Comparison of ENCODE assay signal across 22 mouse cellular contexts in genomic region chr8:71474344-71474743, GRCm38 (mm10).
"Had no signal": no experiment of that assay in that cellular context is flagged by ENCODE, and none has a peak within 500 bp of the region (broad histone marks: within the 10 kb centered on the region; RNA-seq: fewer than 3 reads in every experiment).

No protein-coding gene starts in this region.

- H3K9ac ChIP-seq: heart, embryonic 12.5 days; hindbrain, embryonic 13.5 days; hindbrain, embryonic 15.5 days; limb, embryonic 13.5 days; limb, embryonic 15.5 days; liver, embryonic 12.5 days; liver, embryonic 14.5 days had no signal

- H3K4me2 ChIP-seq: heart, embryonic 12.5 days; hindbrain, embryonic 13.5 days; hindbrain, embryonic 15.5 days; limb, embryonic 13.5 days; limb, embryonic 15.5 days; liver, embryonic 12.5 days had no signal

- H3K9me3 ChIP-seq: heart, embryonic 10.5 days; heart, embryonic 12.5 days; hindbrain, embryonic 13.5 days; hindbrain, embryonic 15.5 days; limb, embryonic 13.5 days; limb, embryonic 15.5 days; liver, embryonic 12.5 days had no signal

- H3K27me3 ChIP-seq: hindbrain, embryonic 13.5 days; hindbrain, embryonic 15.5 days; limb, embryonic 13.5 days; limb, embryonic 15.5 days had no signal

- H3K4me3 ChIP-seq: heart, embryonic 10.5 days; heart, embryonic 12.5 days; hindbrain, embryonic 13.5 days; hindbrain, embryonic 15.5 days; limb, embryonic 13.5 days; limb, embryonic 15.5 days; liver, embryonic 12.5 days had no signal

- ATAC-seq: hindbrain, postnatal 0 days; intestine, embryonic 16.5 days; liver, embryonic 12.5 days had no signal

- DNase-seq: gastrocnemius, postnatal 14 days; gastrocnemius, postnatal 36 days; heart, adult 18-20 months; heart, postnatal 10 days; heart, postnatal 36 days; kidney, adult 11 months; kidney, adult 2 months; kidney, postnatal 14 days; kidney, postnatal 36 days; layer of hippocampus, adult 9-11 months; layer of hippocampus, postnatal 36 days; left cerebral cortex, postnatal 4 days had no signal

- H3K27ac ChIP-seq: heart, embryonic 10.5 days; hindbrain, embryonic 15.5 days; hindbrain, postnatal 0 days; limb, embryonic 13.5 days; limb, embryonic 15.5 days; liver, embryonic 12.5 days; liver, embryonic 14.5 days had no signal
